Mouse (Mus musculus) brain, embryonic 14.5 days (tissue): ENCODE measurements around the gene Kcnab3.

ENCODE experiments used
- CTCF ChIP-seq: fragments of 200-500 bp; IDR thresholded peaks from 2 replicates; pipeline ENCODE4 v1.5.1; 2012; ENCODE audit warnings: inconsistent platforms, mild to moderate bottlenecking, moderate library complexity, borderline replicate concordance; ENCODE audit not compliant: insufficient read depth, insufficient read length; ENCODE audit errors: extremely low read depth
- POLR2A ChIP-seq: fragments of 200-500 bp; IDR thresholded peaks from 2 replicates; pipeline ENCODE4 v1.6.1; 2012; ENCODE audit warnings: mild to moderate bottlenecking, inconsistent platforms, borderline replicate concordance; ENCODE audit not compliant: poor library complexity, insufficient read depth, insufficient read length, severe bottlenecking; ENCODE audit errors: extremely low read depth

GRCm38 (mm10) chr11:69305291-69305690 lies 20.8 kb upstream of the Kcnab3 start:
- no peak for TF ChIP-seq CTCF
- no peak for TF ChIP-seq POLR2A
